Mouse (Mus musculus) heart, postnatal 25 days (tissue): ENCODE measurements around the gene Haus3. TPM values are rescaled to one million over a fixed set of nuclear protein-coding genes. Genes with fewer than 3 reads are reported as not detected.

Experiments used
- DNase-seq: peaks from one replicate; pipeline ENCODE4 v3.0.0; 2022; ENCODE audit warnings: low spot score
- intact Hi-C: fragments of 180-260 bp; cut with DNase I; formaldehyde crosslinking; loops from one replicate; pipeline ENCODE4 v1.15.1; 2025
- total RNA-seq, 2 experiments: library from RNA; stranded (reverse); gene quantifications; 2 replicates each; pipeline ENCODE4 v1.2.3; 2021

The Haus3 gene
- total RNA-seq, 2 experiments from 2014 or later = 3.4 to 3.9 TPM

DNA sequence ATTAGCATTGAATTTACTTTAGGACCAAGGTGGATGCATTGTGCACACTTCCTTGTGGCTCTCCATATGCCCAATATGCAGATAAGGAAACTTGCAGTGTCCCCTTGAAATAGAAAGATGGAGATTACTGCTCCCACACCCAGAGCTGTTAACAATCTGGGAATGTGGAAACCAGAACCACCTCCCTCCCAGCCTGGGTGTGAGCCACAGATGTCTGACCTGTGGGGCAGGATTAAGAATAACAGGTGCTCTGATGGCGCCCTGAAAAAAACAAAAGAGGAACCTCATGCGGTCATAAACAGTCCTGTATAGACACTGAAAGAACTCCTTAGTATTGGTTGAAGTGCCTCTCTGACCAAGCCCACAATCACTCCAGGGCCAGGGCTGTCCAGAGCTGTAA lies 19.5 kb upstream of the Haus3 start:
- intact Hi-C loops = loop anchor here (2.0 kb wide), 1 partner anchor 18 kb away; no protein-coding TSS in a partner anchor
- DNase-seq = no peak

DNA sequence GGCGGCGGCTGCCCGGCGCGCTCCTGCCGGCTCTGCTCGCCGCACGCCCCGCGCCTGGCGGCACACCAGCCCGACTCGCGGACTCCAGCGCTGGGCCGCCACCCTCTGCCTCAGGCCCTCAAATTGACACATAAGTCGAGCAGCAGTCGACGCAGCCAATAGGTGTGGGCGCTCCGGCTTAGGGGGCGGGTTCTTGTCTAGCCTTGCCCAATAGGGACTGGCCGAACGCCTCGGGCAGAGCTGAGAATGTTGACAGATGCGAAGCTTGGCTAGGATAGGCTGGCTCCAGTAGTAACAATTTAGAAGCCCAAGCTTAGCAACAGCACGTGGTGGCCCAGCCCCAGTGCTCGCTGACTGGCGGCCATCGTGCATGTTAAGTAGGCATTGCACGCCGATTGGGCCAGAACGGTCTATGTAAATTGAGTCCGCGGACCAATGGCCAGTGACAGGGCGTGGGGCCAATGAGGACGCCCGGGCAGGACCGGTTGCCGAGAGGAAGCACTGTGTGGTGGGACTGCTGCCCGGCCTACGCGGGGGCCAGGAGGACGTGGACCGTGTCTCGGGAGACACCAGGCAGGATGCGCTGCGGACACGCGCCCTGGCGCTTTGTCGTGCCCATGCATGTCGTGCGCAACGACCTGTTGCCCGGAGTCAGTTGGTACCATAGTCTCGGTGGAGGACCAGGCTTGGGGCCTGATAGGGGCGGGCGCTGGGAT lies 18.4 kb upstream of the Haus3 start, which contains the start of gene Mxd4:
Gene Mxd4 (minus strand): TSS at position 120 of the 716 bp plus-strand sequence.
- peak; percentile 100 for DNase-seq
- intact Hi-C loops = loop anchor here (2.0 kb wide), 1 partner anchor 17 kb away; no protein-coding TSS in a partner anchor

DNA sequence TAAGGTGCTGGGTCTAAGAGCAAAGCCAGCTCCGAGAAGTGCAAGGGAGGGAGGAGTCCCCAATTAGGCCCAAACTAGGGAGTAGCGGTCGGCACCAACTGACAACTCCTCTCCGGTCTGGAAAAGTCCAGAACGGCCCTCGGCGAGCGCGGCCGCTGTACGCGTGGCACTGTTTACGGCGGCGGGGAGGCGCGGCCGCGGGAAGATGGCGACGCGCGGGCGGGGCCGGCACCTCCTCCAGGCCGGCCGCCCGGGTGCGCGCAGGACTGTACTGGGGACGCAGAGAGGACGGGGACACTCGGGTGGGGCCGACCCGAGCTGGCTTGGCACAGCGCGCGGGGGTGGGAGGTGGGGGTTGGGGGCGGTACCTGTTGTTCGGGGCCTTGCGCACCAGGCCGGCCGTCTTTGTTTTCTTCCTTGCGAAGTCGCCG lies 17.6 kb upstream of the Haus3 start:
- intact Hi-C loops = no loop called here

DNA sequence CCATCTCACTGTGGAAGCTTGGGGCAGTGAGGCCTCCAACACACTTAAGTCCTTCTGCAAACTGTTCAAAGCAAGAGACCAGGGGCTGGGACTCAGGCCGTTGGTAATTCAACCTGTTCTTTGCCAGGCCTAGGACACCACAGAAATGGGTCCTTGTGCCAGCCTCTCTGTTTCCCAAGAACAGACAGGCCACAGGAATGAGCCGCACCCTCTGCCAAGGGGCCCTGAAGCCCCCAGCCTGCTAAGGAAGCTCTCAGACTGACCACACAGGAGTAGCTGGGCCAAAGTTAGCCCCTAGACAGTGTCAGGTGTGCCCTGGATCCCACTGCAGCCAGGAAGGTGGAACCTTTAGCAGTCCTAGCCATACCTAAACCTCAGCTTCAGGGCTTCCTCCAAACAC lies 17.1 kb upstream of the Haus3 start:
- intact Hi-C loops = no loop called here
- DNase-seq = no peak

More for the DNA sequence above, 17.6 kb upstream of the Haus3 start:
- peak; percentile 55 for DNase-seq

DNA sequence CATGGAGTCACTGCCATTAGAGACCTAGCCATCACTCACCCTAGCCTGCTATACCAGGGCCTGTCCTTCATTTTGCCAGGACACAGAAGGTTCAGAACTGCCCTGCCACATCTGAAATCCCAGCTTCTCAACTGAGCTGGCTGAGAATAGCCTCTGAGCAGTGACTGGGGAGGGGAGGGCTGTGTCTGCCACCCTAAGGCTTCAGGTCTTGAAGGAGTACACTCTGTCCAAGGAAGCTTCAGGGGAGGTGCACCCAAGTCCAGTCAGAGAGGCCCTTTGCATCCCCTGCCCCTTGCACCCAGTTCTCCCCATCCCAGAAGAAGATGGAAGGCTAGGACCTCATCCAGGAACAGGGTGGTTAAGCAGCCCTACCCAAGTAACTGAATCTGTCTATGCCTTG lies 16.5 kb upstream of the Haus3 start:
- no peak for DNase-seq
- intact Hi-C loops = no loop called here

DNA sequence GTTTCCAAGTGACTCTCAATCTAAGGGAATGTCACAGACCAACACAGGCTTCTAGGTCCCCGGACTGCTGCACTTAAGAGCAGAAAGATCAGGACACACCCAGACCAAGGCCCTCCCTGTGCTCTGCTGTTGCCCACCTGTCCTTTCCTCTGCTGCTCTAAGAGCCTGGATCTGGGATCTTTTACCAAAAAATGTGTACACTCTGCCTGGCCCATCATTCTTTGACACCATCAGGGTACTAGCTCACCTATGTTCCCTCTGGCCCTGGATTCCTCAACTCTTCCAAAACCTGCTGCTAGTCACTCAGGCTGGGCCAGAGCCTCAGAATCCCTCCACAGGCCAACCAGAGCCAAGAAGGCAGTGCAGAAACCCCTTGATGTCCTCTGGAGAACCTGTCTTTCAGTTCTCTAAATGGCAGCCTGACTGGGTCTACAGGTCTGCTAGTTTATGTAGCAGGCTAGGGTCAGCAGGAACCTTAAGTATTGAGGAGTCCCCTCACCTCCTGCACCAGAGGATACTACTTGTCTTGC lies 15.8 kb upstream of the Haus3 start:
- intact Hi-C loops = no loop called here
- no peak for DNase-seq

DNA sequence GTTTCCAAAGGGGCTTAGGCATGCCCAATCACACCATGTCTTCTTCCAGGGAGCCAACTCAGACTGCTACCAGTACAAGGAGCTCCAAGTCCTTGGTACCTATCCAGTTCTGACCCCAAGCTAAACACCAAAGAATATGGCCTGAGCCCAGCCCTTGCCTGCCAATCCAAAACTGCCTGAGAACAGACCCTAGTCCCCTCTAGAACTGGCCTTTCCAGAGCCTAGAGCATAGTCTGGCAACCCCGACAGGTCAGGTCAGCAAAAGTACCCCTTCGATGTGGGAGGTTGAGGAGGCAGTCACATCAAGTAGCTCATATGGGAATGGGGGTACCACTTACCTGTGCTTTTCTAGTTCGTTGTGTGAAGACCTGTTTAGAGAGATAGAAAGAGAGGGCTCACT lies 14.6 kb upstream of the Haus3 start:
- intact Hi-C loops = no loop called here
- no peak for DNase-seq

DNA sequence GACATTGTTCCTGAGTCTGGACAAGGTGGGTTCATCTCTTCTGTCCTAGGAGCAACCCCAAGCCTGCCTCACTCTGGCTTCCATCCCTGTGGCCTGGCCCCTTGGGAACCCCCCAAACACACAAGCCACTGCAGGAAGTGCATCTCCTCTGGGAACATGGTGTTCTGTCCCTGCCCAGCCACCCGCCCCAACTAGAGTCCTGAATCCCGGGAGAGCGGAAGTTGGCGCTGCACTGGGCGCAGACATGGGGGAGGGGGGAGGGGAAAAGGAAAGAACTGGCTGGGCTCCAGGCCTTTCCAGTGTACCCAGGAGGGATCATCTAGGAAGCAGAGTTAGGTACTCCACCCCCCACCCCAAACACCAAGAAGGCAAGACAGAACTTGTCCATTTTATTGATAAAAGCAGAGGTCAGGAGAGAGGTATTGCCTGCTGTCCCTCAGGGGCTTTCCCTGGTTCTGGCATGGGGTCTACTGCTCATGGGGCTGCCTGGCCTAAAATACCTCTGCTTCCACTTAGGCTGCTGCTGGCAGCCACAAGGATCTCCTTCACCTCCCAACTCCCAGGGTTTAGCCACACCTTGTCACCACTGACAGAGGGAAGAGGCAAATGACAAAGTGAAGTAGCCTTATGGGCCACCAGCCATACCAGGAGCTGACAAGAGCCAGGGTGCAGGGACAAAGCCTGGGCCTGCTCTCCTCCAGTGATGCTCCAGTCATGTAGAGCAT lies 14.0 kb upstream of the Haus3 start:
- intact Hi-C loops = no loop called here
- DNase-seq = peak; percentile 77

DNA sequence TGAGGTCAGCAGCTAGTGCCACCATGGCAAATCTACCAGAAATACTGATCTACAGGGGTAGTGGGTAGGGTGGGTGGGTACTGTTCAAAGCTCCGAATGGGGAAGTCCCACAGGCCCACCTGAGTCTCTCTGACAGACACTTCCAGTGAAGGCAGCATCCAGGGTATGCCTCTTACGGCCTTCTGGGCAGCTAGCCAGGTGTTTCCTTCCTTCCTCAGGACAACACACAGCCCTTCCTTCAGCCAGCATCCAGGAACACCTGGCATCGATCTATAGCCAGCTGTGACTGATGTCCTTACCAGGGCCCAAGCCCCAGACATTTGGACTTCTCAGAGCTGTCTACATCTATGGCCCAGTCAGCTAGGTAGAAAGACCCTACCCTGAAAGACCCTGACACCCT lies 13.2 kb upstream of the Haus3 start:
- intact Hi-C loops = no loop called here
- DNase-seq = peak; percentile 31

DNA sequence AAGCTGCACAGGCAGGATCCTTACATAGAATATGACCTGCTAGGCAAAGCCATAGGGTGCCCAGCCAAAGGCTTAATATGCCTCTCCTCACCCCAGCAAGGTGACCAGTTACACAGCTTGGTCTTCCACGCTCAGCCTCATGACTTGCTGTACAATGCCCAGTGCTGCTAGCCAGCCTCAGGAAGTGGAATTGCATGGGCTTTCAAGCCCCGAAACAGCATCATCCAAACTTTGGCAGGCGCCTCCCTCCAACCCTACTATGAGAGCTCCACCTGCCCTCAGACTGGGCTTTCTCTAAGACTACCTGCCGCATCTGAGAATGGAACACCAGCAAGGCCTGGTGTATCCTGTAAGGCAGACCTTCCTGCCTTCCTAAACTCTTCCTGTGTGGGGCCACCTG lies 8.5 kb upstream of the Haus3 start:
- DNase-seq = no peak
- intact Hi-C loops = no loop called here

DNA sequence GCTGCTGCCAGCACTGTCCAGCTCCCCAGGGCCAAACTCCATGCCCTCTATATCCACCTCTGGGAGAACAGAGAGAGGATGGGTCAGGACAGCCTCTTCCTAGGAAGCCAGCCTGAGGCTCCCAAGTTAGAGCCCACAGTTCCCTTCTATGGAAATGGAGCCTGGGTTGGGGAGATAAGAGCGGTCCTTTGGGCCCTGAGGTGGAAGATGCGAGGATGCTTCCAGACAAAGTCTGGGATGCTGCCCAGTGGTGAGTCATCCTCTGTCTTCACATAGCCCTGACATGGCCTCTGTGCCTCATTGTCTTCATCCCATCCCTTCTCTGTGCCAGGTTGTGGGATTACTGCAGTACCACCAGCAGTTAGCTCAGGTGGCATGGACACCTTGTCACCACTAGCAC lies 7.8 kb upstream of the Haus3 start:
- DNase-seq = no peak
- intact Hi-C loops = no loop called here

DNA sequence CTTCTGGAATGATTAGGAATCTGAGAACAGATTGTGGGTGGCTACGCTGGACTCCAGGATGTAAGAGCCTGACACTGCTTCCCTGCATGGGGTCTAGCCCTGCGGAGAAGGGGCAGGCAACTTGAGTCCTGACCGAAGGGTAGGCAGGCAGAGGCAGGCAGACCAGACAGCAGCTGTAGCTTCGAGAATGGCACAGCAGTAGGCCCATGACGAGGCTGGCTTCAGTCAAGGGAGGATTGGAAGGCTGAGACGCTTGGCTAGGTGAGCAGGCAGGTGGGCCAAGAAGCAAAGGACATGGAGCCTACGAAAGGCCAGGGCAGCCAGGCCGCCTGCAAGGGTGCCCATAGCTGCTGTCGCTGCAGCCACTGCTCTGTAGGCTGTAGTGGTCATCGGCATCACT lies 7.4 kb upstream of the Haus3 start:
- intact Hi-C loops = no loop called here
- no peak for DNase-seq

DNA sequence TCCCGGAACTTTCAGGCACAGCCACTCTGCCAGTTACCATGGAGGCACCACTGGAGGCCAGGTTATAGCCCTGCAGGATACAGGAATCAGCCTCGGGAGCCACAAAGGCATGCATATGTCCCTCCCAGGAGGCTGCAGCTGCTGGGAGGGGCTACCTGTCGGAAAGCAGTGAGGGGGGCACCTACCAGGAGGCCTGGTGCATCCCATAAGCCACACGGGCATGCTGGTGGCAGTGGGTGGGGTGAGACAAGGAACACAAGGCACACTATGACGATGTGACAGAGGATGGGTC lies 6.0 kb upstream of the Haus3 start:
- no peak for DNase-seq
- intact Hi-C loops = no loop called here

DNA sequence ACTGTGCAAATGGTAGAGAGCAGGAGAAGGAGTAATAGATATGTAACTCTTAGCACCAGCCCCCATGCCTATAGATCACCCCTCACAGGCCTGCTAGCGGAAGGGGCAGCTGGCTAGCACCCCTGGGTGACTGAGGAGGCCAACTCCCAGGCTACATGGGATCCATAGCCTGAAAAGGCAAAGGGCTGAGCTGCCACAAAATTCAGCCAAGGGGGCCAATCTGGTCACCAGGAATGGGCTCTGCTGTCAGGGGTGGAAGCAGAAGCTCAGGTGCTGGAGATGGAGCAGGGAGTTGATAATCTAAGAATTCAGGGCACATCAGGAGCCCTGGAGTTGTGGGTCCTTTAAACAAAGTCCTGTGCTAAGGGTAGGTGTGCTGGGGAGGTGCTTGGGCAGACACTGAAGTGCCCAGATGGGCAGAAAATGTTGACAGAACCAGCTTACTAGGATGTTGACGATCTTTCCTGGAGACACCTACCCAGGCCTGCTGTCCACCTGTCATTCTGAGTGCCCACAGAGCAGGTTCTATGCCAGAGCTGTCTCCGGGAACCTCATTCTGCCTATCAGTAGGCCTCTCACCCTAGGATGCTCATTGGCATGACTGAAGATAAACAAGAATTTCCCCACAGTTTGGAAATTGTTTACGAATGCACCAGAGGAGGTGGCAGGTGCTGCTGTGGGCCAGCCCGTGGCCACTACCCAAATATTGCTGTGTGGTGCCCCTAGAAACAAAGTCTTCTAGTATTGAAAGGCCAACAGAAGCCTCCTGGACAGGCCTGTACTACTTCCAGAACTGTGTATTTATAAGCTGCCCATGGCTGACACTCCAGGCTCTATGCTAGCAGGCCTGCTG lies 5.4 kb upstream of the Haus3 start:
- no peak for DNase-seq
- intact Hi-C loops = no loop called here

DNA sequence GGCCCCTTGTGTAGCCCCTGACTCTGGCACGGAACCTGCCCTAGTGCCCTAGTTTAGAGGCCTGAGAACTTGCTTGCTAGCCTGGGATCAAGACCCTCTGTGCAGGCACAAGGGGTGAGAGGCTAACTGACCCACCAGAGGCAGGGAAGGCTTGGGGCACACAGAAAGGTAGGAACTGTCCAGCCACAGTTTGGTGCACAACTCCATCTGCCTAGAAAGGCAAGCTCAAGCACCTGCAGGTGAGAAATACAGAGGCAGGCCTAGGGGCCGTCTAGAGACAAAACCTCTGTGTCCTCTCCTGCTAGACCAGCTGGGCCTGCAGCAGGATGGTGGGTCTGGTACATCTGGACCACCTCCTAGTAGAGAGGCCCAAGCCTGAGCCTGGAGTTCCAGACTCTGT lies 4.7 kb upstream of the Haus3 start:
- no peak for DNase-seq
- intact Hi-C loops = no loop called here

DNA sequence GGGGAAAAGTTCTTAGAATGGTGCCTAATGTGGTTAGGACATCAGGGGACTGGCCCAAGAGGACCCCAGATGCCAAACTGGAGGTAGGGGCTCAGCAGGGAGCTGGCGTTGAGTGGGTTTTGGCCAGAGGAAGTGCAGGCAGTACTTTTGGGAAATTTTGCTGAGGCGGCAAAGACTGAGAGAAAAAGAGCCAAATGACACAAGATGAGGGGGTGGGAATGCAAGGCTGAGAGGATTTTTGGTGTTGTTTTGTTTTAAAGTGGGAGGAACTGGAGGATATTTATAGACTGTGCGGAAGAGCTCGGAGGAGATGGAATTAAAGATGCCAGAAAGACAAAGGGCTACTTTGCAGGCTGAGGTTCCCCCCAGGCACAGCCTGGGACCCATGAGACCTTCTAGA lies 1.4 kb upstream of the Haus3 start:
- DNase-seq = no peak

DNA sequence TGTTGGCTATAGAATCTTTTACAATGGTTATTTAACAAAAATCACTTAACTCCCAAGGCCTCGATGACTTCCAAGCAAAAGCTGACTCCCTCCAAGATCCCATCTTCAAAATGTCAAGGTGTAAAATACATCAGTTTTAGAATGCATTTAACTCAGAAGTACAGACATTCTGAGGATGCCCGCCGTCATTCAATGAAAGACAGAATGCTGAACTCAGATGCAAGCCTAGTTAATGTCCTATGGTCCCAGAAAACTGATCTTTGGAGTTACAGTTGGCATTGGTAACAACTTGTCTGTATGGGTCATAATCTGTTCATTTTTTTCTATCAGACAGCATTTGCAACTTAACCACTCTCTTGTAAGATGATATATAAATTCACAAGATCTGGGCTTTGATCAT lies 627 bp upstream of the Haus3 start:
- DNase-seq = no peak
- intact Hi-C loops = loop anchor here (2.0 kb wide), 1 partner anchor 19 kb away; no protein-coding TSS in a partner anchor

More for the DNA sequence above, 1.4 kb upstream of the Haus3 start:
- intact Hi-C loops = loop anchor here (2.0 kb wide), 1 partner anchor 18 kb away; no protein-coding TSS in a partner anchor

DNA sequence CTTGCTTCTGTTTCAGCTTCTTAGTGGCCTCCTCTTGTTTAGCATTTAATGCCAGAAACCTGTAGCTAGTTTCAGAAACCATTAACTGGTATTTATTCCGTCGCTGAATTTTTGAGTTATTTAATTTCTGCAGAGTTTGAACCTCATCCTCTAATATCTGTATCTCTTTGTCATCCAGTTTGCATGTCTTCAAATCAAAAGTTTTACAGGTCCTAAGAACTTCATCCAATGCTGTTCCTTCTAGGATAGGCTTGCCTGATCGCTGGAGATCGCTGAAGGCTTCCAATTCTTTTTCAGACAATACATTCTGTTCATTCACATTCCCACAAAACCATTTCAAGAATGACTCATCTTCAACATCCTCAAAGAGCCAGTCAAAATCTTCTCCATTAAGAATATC lies 1.5 kb downstream of the Haus3 start:
- intact Hi-C loops = no loop called here
- DNase-seq = no peak

DNA sequence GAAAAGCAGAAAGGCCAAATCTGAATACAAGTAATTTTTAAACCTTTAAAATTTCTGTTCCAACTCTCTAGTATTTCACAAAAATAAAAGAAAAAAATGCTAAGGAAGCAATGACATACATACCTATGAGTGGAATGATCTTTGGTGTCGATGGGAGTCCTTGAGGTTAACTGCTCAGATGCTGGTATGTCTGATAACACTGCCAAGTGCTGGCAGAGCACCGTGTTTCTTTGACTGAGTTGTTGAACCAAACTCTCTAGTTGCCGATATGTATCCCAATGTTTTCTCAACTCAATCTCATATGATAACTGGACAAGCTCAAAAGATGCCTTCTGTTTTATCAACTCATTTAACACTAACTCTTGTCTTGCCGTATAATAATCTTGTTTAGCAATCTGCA lies 3.5 kb downstream of the Haus3 start:
- intact Hi-C loops = no loop called here

DNA sequence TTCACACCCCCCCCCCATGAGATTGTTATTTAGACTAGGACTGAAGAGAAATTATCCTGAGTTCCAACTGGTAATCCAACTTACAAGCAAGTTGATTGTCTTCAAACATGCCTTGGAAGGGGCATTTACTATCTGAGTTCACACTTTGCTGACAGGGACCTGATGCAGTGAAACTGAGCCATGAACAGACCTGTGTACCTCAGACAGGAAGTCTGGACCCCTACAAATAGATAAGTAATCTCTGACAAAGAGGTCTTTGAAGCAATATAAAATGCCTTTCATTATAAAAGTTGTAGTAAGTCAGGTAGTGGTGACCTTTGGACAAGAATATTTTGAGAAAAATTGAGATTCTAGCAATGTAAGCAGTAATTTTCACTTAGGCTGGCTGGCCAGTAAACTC lies 20.9 kb downstream of the Haus3 start:
- intact Hi-C loops = no loop called here
- no peak for DNase-seq

More for the DNA sequence above, 3.5 kb downstream of the Haus3 start:
- no peak for DNase-seq
